Mouse (Mus musculus) spleen, postnatal 0 days (tissue): Measurements from ENCODE around the gene Gal3st3. TPM values are rescaled to one million over a fixed set of nuclear protein-coding genes. Genes with fewer than 3 reads are reported as not detected.

Experiments used
- polyA plus RNA-seq: library from polyadenylated mRNA; unstranded; fragments of >200 nt; fragmentation: Nextera tagmentation; extraction: Ambion mirVana; gene quantifications from 2 replicates; pipeline ENCODE4 v1.2.1, GENCODE M21; 2015

The Gal3st3 gene
- 0.10 and 0.27 TPM in 2 replicates for polyA plus RNA-seq

DNA sequence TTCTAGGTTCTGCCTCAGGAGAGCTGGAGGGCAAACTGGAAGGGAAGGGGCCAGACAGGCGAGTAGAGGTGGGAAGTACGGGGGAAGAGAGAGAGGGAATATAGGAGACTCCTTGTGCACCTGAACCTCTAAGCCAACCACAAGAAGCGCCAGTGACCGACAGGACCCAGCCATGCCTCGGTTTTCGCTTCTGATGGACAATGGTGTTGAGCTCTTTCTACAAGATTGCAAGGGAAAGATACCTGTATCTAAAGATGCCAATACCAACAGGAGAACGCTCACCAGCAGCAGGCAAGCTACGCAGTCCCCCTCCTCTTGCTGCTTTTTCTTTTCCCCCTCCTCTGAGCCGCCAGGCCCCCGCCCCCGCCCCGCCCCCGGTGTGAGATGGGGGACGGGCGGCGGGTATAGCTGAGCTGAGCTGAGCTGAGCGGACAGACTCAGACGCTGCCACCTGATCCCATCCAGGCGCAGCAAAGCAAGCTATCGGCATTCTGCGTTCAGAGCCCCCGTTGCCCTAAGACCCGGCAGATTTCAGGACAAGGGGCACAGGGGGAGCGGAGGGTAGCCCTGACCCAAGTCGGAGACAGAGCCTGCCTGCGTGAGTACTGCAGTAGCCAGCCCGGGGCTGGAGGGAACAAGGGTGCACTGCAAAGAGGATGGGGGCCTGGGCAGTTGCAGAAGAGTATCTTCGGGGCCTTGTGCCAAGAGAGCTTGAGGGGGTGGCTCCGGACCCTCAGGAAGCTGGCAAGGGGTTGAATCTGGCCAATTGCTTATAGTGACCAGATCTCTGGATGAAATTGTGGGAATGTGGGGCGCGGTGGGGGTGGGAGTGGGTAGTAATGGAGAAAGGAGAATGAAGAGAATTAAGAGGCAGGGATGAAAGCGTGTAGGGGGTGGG, at the start of gene Gal3st3:
Gal3st3 (plus strand) TSS at position 429 of the 898 bp plus-strand sequence.

DNA sequence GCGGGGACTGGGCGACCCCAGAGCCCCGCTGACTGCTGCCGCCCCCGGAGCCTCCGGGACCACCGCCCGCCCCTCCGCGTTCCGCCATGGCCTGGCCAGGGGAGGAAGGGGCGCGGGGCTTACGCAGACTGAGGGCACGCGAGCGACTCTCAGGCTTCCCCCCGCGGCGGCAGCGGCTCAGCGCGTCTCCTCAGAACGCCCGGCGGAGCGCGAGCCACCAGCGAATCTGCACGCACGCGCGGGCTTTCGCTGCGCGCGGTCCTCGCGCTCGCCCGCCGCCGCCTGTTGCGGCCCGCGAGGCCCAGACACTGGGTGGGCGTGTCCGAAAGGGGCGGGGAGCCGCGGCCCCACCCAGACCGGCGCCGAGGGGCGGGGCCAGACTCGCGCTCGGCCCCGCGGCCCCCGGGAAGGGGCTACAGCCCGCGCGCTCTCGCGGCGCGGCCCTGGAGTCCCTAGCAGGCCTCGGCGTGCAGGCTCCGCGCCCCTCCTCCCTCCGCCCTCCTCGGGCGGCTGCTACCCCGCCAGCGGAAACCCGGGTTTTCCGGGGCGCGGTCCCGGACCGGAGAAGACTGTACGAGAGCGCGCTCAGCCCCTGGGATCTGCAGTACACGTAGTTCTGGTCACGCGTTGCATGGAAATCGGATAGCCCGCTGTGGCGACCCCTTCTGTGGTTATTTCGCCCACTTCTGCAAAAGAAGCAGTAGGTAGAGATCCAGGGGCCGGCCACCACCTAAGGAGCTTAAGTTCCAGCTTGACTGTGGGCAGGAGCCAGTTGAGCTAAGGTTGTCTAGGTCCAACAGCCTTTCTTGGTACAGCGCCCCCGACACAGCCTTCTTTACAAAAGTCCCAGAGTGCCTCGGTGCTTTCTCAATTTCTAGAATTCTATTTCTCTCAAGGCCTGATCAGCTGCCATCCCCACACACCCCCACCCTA, 25.1 kb upstream of the Gal3st3 start, which contains the start of gene Pacs1:
Pacs1 (minus strand) TSS at position 319 of the 933 bp plus-strand sequence.

DNA sequence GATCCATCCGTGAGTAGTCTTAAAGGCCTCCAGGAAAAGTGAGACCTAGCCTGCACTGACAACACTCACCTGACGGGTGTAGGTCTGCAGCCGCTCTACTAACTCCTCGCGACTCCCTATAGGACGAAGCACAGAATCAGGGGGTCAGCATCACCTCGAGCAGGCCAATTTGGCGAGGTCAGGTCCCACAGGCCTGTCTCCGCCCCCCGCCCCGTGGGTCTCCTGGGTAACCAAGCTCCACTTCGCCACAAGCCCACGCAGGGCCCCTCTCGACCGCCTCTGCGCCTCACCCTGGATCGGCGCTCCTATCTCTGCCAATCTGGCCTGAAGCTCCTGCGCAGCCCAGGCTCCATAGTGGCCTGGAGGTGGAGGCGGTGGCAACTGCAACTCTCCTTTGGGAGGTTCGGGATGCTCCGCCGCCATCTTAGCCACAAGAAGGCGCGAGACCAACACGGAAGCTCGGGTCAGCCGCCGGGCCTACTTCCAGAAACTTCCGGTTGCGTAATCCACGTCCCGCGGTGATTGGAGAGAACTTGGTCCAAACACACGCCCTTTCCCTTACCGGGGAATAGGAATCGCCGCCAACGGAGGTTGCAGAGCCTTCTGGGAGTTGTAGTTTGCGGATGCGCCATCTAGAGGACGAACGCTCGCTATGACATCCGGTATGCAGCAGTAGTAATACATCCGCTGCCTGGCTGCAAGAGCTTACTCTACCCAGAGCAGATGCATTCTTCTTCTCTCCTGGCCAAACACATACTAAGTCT, 3.0 kb upstream of the Gal3st3 start, which contains the start of gene Sf3b2:
Sf3b2 (minus strand) TSS at position 484 of the 764 bp plus-strand sequence.

DNA sequence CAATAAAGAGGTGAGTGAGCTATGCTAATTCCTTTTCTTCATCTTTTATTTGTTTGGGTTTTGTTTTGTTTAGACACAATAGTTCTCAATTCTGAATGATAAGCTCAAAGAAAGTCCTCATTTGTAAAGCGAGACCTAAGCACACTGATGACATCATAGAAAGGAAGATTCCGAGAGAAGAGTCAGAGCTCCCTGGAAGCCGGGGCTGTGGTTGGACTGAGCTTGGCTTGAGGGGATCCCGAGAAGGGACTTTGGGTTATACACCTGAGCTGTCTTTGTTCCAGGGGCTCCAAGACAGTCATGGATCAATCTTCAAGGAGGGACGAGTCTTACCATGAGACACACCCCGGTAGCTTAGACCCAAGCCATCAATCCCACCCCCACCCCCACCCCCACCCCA, 37.3 kb downstream of the Gal3st3 start, which contains the start of gene Catsper1:
Catsper1 (plus strand) TSS at position 301 of the 400 bp plus-strand sequence.

DNA sequence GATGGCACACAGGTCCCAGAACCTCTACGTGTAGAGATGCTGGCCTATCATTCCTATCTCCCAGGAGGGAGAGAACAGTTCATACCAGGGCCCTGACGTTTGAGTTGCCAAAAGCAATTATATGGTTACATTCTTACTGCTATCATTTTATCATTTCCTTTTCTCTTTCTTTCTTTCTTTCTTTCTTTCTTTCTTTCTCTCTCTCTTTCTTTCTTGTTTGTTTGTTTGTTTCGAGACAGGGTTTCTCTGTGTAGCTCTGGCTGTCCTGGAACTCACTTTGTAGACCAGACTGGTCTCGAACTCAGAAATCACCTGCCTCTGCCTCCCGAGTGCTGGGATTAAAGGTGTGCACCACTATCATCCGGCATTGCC, 51.4 kb downstream of the Gal3st3 start, which contains the start of gene Cst6:
Cst6 (minus strand) TSS at position 73 of the 372 bp plus-strand sequence.

Other genes starting within 250 kb of the Gal3st3 start
- gene Rin1, start 247.8 kb upstream of the Gal3st3 start, polyA plus RNA-seq: 0.75 and 0.99 TPM in 2 replicates
- 11.8 and 17.6 TPM in 2 replicates for gene Cd248, start 230.3 kb upstream of the Gal3st3 start, polyA plus RNA-seq
- gene Tmem151a, start 212.8 kb upstream of the Gal3st3 start, polyA plus RNA-seq: 4.4 and 4.5 TPM in 2 replicates
- gene Yif1a, start 209.8 kb upstream of the Gal3st3 start, polyA plus RNA-seq: 43.9 and 51.8 TPM in 2 replicates
- 0.78 and 0.99 TPM in 2 replicates for gene Cnih2, start 199.8 kb upstream of the Gal3st3 start, polyA plus RNA-seq
- gene Rab1b, start 191.3 kb upstream of the Gal3st3 start, polyA plus RNA-seq: 88.0 and 103 TPM in 2 replicates
- gene Klc2, start 179.8 kb upstream of the Gal3st3 start, polyA plus RNA-seq: 2.9 and 4.6 TPM in 2 replicates
- 9.6 and 10.2 TPM in 2 replicates for gene Pacs1, start 25.2 kb upstream of the Gal3st3 start, polyA plus RNA-seq
- 172 and 197 TPM in 2 replicates for gene Sf3b2, start 2.9 kb upstream of the Gal3st3 start, polyA plus RNA-seq
- gene Catsper1, start 37.4 kb downstream of the Gal3st3 start, polyA plus RNA-seq: not detected in 2 replicates
- 0.51 and 0.99 TPM in 2 replicates for gene Cst6, start 51.2 kb downstream of the Gal3st3 start, polyA plus RNA-seq
- 39.3 and 43.4 TPM in 2 replicates for gene Eif1ad, start 68.4 kb downstream of the Gal3st3 start, polyA plus RNA-seq
- gene Banf1, start 68.8 kb downstream of the Gal3st3 start, polyA plus RNA-seq: 304 and 334 TPM in 2 replicates
- gene Sart1, start 90.4 kb downstream of the Gal3st3 start, polyA plus RNA-seq: 51.2 and 52.4 TPM in 2 replicates
- gene Tsga10ip, start 104.2 kb downstream of the Gal3st3 start, polyA plus RNA-seq: 0.19 and 0.29 TPM in 2 replicates
- gene Drap1, start 126.6 kb downstream of the Gal3st3 start, polyA plus RNA-seq: 130 and 141 TPM in 2 replicates
- gene AI837181, start 126.8 kb downstream of the Gal3st3 start, polyA plus RNA-seq: 25.6 and 28.8 TPM in 2 replicates
- gene Fosl1, start 149.2 kb downstream of the Gal3st3 start, polyA plus RNA-seq: not detected in 2 replicates
- gene Ccdc85b, start 159.6 kb downstream of the Gal3st3 start, polyA plus RNA-seq: 5.3 and 6.5 TPM in 2 replicates
- gene Fibp, start 162.3 kb downstream of the Gal3st3 start, polyA plus RNA-seq: 55.0 and 60.8 TPM in 2 replicates
- 4.3 and 6.1 TPM in 2 replicates for gene Ctsw, start 170.2 kb downstream of the Gal3st3 start, polyA plus RNA-seq
- gene Efemp2, start 175.6 kb downstream of the Gal3st3 start, polyA plus RNA-seq: 30.8 and 37.7 TPM in 2 replicates
- 19.9 and 21.2 TPM in 2 replicates for gene Mus81, start 190.1 kb downstream of the Gal3st3 start, polyA plus RNA-seq
- gene Cfl1, start 192.1 kb downstream of the Gal3st3 start, polyA plus RNA-seq: 1,515 and 1,595 TPM in 2 replicates
- gene 1700020D05Rik, start 205.5 kb downstream of the Gal3st3 start, polyA plus RNA-seq: 0.19 and 0.21 TPM in 2 replicates
- 7.8 and 7.9 TPM in 2 replicates for gene Snx32, start 212.2 kb downstream of the Gal3st3 start, polyA plus RNA-seq